Mouse (Mus musculus): ENCODE results near the gene Acox1. TPM values are rescaled to one million over a fixed set of nuclear protein-coding genes. Genes with fewer than 3 reads are reported as not detected.

Gene Acox1
- 45.6 and 67.9 TPM in 2 replicates for polyA plus RNA-seq (2012; rRNA removed)

- TF ChIP-seq POLR2A (IDR thresholded peaks at IDR 0.05; ENCODE audit: borderline replicate concordance, extremely low read depth, low read depth, low read length) (peak; percentile 92), CTCF (IDR thresholded peaks at IDR 0.05; ENCODE audit: insufficient read depth, low read length) (no peak)
- DNase-seq = peak; percentile 98
- Histone ChIP-seq H3K4me1 (ENCODE audit: control insufficient read depth, insufficient read depth, low read length) (peaks cover 16% of the 10 kb centered on the region), H3K4me3 (replicated peaks; ENCODE audit: extremely low read depth, low read depth, low read length) (peak within 1 kb of the TSS; percentile 87)
- WGBS = under 1% methylated on average over 62 of the region's 62 CpGs
These were observed at the start of gene Acox1, which contains the start of gene Ten1 for GRCm38 (mm10) chr11:116198639-116199531. Acox1 (minus strand) TSS chr11:116199045. Ten1 (plus strand) TSS chr11:116198855.

GRCm38 (mm10) chr11:116247502-116248222, 48.8 kb upstream of the Acox1 start:
- Histone ChIP-seq H3K4me1 (ENCODE audit: control insufficient read depth, insufficient read depth, low read length) (no peaks in the 10 kb centered on the region), H3K4me3 (replicated peaks; ENCODE audit: extremely low read depth, low read depth, low read length) (no peak overlapping the region)
- TF ChIP-seq CTCF (IDR thresholded peaks at IDR 0.05; ENCODE audit: insufficient read depth, low read length) (no peak), POLR2A (IDR thresholded peaks at IDR 0.05; ENCODE audit: borderline replicate concordance, extremely low read depth, low read depth, low read length) (no peak)
- no peak for DNase-seq
- WGBS = 72% methylated on average over 14 of the region's 14 CpGs

GRCm38 (mm10) chr11:116245616-116246015, 46.8 kb upstream of the Acox1 start:
- 85% methylated on average over 6 of the region's 6 CpGs for WGBS

GRCm38 (mm10) chr11:116244580-116244979, 45.7 kb upstream of the Acox1 start:
- 86% methylated on average over 8 of the region's 8 CpGs for WGBS

More at GRCm38 (mm10) chr11:116245616-116246015, 46.8 kb upstream of the Acox1 start:
- H3K4me1 ChIP-seq (ENCODE audit: control insufficient read depth, insufficient read depth, low read length) = no peaks in the 10 kb centered on the region
- DNase-seq = no peak
- TF ChIP-seq CTCF (IDR thresholded peaks at IDR 0.05; ENCODE audit: insufficient read depth, low read length) (no peak), POLR2A (IDR thresholded peaks at IDR 0.05; ENCODE audit: borderline replicate concordance, extremely low read depth, low read depth, low read length) (no peak)
- H3K4me3 ChIP-seq (replicated peaks; ENCODE audit: extremely low read depth, low read depth, low read length) = no peak overlapping the region

GRCm38 (mm10) chr11:116241744-116242235, 42.9 kb upstream of the Acox1 start:
- no peak for DNase-seq
- TF ChIP-seq POLR2A (IDR thresholded peaks at IDR 0.05; ENCODE audit: borderline replicate concordance, extremely low read depth, low read depth, low read length) (no peak), CTCF (IDR thresholded peaks at IDR 0.05; ENCODE audit: insufficient read depth, low read length) (no peak)
- Histone ChIP-seq H3K4me1 (ENCODE audit: control insufficient read depth, insufficient read depth, low read length) (no peaks in the 10 kb centered on the region), H3K4me3 (replicated peaks; ENCODE audit: extremely low read depth, low read depth, low read length) (no peak overlapping the region)
- 64% methylated on average over 12 of the region's 12 CpGs for WGBS

More at GRCm38 (mm10) chr11:116244580-116244979, 45.7 kb upstream of the Acox1 start:
- no peaks in the 10 kb centered on the region for H3K4me1 ChIP-seq (ENCODE audit: control insufficient read depth, insufficient read depth, low read length)
- no peak for TF ChIP-seq CTCF (IDR thresholded peaks at IDR 0.05; ENCODE audit: insufficient read depth, low read length)
- no peak for TF ChIP-seq POLR2A (IDR thresholded peaks at IDR 0.05; ENCODE audit: borderline replicate concordance, extremely low read depth, low read depth, low read length)
- DNase-seq = no peak
- H3K4me3 ChIP-seq (replicated peaks; ENCODE audit: extremely low read depth, low read depth, low read length) = no peak overlapping the region

- WGBS = 43% methylated on average over 7 of the region's 7 CpGs
- Histone ChIP-seq H3K4me1 (ENCODE audit: control insufficient read depth, insufficient read depth, low read length) (no peaks in the 10 kb centered on the region), H3K4me3 (replicated peaks; ENCODE audit: extremely low read depth, low read depth, low read length) (no peak overlapping the region)
- TF ChIP-seq CTCF (IDR thresholded peaks at IDR 0.05; ENCODE audit: insufficient read depth, low read length) (no peak), POLR2A (IDR thresholded peaks at IDR 0.05; ENCODE audit: borderline replicate concordance, extremely low read depth, low read depth, low read length) (no peak)
- no peak for DNase-seq
These were observed 41.0 kb upstream of the Acox1 start for GRCm38 (mm10) chr11:116239797-116240196.

GRCm38 (mm10) chr11:116237742-116238395, 39.0 kb upstream of the Acox1 start, which contains the start of gene Evpl:
Evpl (minus strand) TSS chr11:116238077.
- DNase-seq = peak; percentile 84
- Histone ChIP-seq H3K4me1 (ENCODE audit: control insufficient read depth, insufficient read depth, low read length) (no peaks in the 10 kb centered on the region), H3K4me3 (replicated peaks; ENCODE audit: extremely low read depth, low read depth, low read length) (peak within 1 kb of the TSS; percentile 3)
- TF ChIP-seq POLR2A (IDR thresholded peaks at IDR 0.05; ENCODE audit: borderline replicate concordance, extremely low read depth, low read depth, low read length) (no peak), CTCF (IDR thresholded peaks at IDR 0.05; ENCODE audit: insufficient read depth, low read length) (no peak)
- WGBS = 20% methylated on average over 31 of the region's 31 CpGs

- Histone ChIP-seq H3K4me3 (replicated peaks; ENCODE audit: extremely low read depth, low read depth, low read length) (no peak overlapping the region), H3K4me1 (ENCODE audit: control insufficient read depth, insufficient read depth, low read length) (no peaks in the 10 kb centered on the region)
- WGBS = 87% methylated on average over 8 of the region's 8 CpGs
- TF ChIP-seq POLR2A (IDR thresholded peaks at IDR 0.05; ENCODE audit: borderline replicate concordance, extremely low read depth, low read depth, low read length) = no peak
- TF ChIP-seq CTCF (IDR thresholded peaks at IDR 0.05; ENCODE audit: insufficient read depth, low read length) = no peak
- no peak for DNase-seq
These were observed 36.1 kb upstream of the Acox1 start for GRCm38 (mm10) chr11:116234901-116235300.

- DNase-seq = no peak
- Histone ChIP-seq H3K4me1 (ENCODE audit: control insufficient read depth, insufficient read depth, low read length) (no peaks in the 10 kb centered on the region), H3K4me3 (replicated peaks; ENCODE audit: extremely low read depth, low read depth, low read length) (no peak overlapping the region)
- TF ChIP-seq CTCF (IDR thresholded peaks at IDR 0.05; ENCODE audit: insufficient read depth, low read length) (no peak), POLR2A (IDR thresholded peaks at IDR 0.05; ENCODE audit: borderline replicate concordance, extremely low read depth, low read depth, low read length) (no peak)
- 49% methylated on average over 17 of the region's 17 CpGs for WGBS
These were observed 33.6 kb upstream of the Acox1 start for GRCm38 (mm10) chr11:116232427-116232826.
